Mouse (Mus musculus): ENCODE measurements around the gene Tgfbrap1. TPM values are rescaled to one million over a fixed set of nuclear protein-coding genes. Genes with fewer than 3 reads are reported as not detected.
"Not testable (repeated sequence)": the region's sequence is repeated elsewhere in the genome, so short reads cannot be mapped to it uniquely, and the experiment has no call there.

Tgfbrap1 gene
- 10 to 100 TPM; 26.8 to 42.4 TPM for total RNA-seq (2021)
- long read RNA-seq, experiment 1, full-length matches to known transcripts: 21 of 39 reads
- long read RNA-seq, experiment 1, partial matches to known transcripts: 4 of 39 reads
- long read RNA-seq, experiment 1, other reads (novel, unspliced or antisense): 14 of 39 reads
- long read RNA-seq, experiment 2, full-length matches to known transcripts: 25 of 44 reads
- long read RNA-seq, experiment 2, partial matches to known transcripts: 3 of 44 reads
- long read RNA-seq, experiment 2, other reads (novel, unspliced or antisense): 16 of 44 reads

- no peak for TF ChIP-seq CTCF (conservative IDR thresholded peaks at IDR 0.05)
- Histone ChIP-seq H3K27ac (peak within 1 kb of the TSS; percentile 99), H3K4me3 (peak within 1 kb of the TSS; percentile 96)
- peak; percentile 91 to 92 for DNase-seq (ENCODE audit: low spot score in 2 of 2)
Measured at GRCm38 (mm10) chr1:43098031-43098984, at the start of gene Tgfbrap1, which contains the start of gene AI597479. Gene Tgfbrap1 (minus strand): TSS chr1:43098637. Gene AI597479 (plus strand): TSS chr1:43098710.

GRCm38 (mm10) chr1:43147474-43147873 is 49.0 kb upstream of the Tgfbrap1 start:
- DNase-seq (ENCODE audit: low spot score in 2 of 2): no peak
- Histone ChIP-seq H3K27ac (no peak overlapping the region), H3K4me3 (no peak overlapping the region)
- no peak for TF ChIP-seq CTCF (conservative IDR thresholded peaks at IDR 0.05)

GRCm38 (mm10) chr1:43145388-43145787 is 47.0 kb upstream of the Tgfbrap1 start:
- TF ChIP-seq CTCF (conservative IDR thresholded peaks at IDR 0.05): no peak
- Histone ChIP-seq H3K4me3 (no peak overlapping the region), H3K27ac (no peak overlapping the region)
- DNase-seq (ENCODE audit: low spot score in 2 of 2): no peak

- Histone ChIP-seq H3K4me3 (no peak overlapping the region), H3K27ac (no peak overlapping the region)
- TF ChIP-seq CTCF (conservative IDR thresholded peaks at IDR 0.05): no peak
- no peak for DNase-seq (ENCODE audit: low spot score in 2 of 2)
Measured at GRCm38 (mm10) chr1:43144338-43144906, 46.0 kb upstream of the Tgfbrap1 start.

- no peak for DNase-seq (ENCODE audit: low spot score in 2 of 2)
- no peak for TF ChIP-seq CTCF (conservative IDR thresholded peaks at IDR 0.05)
- Histone ChIP-seq H3K4me3 (no peak overlapping the region), H3K27ac (0 out of 2 replicates have a peak overlapping the region, but pooled peaks have one; percentile 10)
Measured at GRCm38 (mm10) chr1:43143791-43144190, 45.4 kb upstream of the Tgfbrap1 start.

- H3K27ac ChIP-seq: 0 out of 2 replicates have a peak overlapping the region, but pooled peaks have one; percentile 10
- no peak for DNase-seq (ENCODE audit: low spot score in 2 of 2)
- peak; percentile 75 for TF ChIP-seq CTCF (conservative IDR thresholded peaks at IDR 0.05)
- no peak overlapping the region for H3K4me3 ChIP-seq
Measured at GRCm38 (mm10) chr1:43143284-43143683, 44.8 kb upstream of the Tgfbrap1 start.

GRCm38 (mm10) chr1:43142849-43143248 is 44.4 kb upstream of the Tgfbrap1 start:
- DNase-seq (ENCODE audit: low spot score in 2 of 2): no peak
- no peak for TF ChIP-seq CTCF (conservative IDR thresholded peaks at IDR 0.05)
- H3K4me3 ChIP-seq: no peak overlapping the region
- no peak overlapping the region for H3K27ac ChIP-seq

- DNase-seq (ENCODE audit: low spot score in 2 of 2): no peak
- H3K27ac ChIP-seq: peak overlapping the region; percentile 44; the same call in 1 of the 2 replicates
- no peak overlapping the region for H3K4me3 ChIP-seq
- TF ChIP-seq CTCF (conservative IDR thresholded peaks at IDR 0.05): no peak
Measured at GRCm38 (mm10) chr1:43141555-43141961, 43.1 kb upstream of the Tgfbrap1 start.

- no peak overlapping the region for H3K4me3 ChIP-seq
- TF ChIP-seq CTCF (conservative IDR thresholded peaks at IDR 0.05): peak; percentile 96
- no peak overlapping the region for H3K27ac ChIP-seq
- peak; percentile 73 to 90 for DNase-seq (ENCODE audit: low spot score in 2 of 2)
Measured at GRCm38 (mm10) chr1:43139587-43140266, 41.3 kb upstream of the Tgfbrap1 start.

- Histone ChIP-seq H3K27ac (peak overlapping the region; percentile 75; the same call in 1 of the 2 replicates), H3K4me3 (no peak overlapping the region)
- no peak for DNase-seq (ENCODE audit: low spot score in 2 of 2)
- peak; percentile 57 for TF ChIP-seq CTCF (conservative IDR thresholded peaks at IDR 0.05)
Measured at GRCm38 (mm10) chr1:43138268-43138812, 39.9 kb upstream of the Tgfbrap1 start.

GRCm38 (mm10) chr1:43137334-43137733 is 38.9 kb upstream of the Tgfbrap1 start:
- TF ChIP-seq CTCF (conservative IDR thresholded peaks at IDR 0.05): no peak
- DNase-seq (ENCODE audit: low spot score in 2 of 2): peak; percentile 43 to 85
- no peak overlapping the region for H3K4me3 ChIP-seq
- peak overlapping the region; percentile 75 for H3K27ac ChIP-seq

GRCm38 (mm10) chr1:43136488-43137029 is 38.1 kb upstream of the Tgfbrap1 start:
- H3K4me3 ChIP-seq; DNase-seq (ENCODE audit: low spot score in 2 of 2): not testable (repeated sequence)
- peak overlapping the region; percentile 68 for H3K27ac ChIP-seq
